Mouse (Mus musculus) testis, adult 2 months (tissue): ENCODE results near the gene Zfhx3. TPM values are rescaled to one million over a fixed set of nuclear protein-coding genes. Genes with fewer than 3 reads are reported as not detected.

Experiments
- H3K27ac ChIP-seq: fragments of 200-500 bp; 2 replicates; pipeline ENCODE4 v1.5.1; 2012; ENCODE audit warnings: low read depth, low read length; ENCODE audit not compliant: control insufficient read depth, insufficient read depth
- H3K27me3 ChIP-seq: fragments of 200-500 bp; 2 replicates; pipeline ENCODE4 v1.6.1; 2012; ENCODE audit warnings: mild to moderate bottlenecking, low read length, moderate library complexity; ENCODE audit not compliant: control insufficient read depth, insufficient read depth
- H3K36me3 ChIP-seq: fragments of 200-500 bp; 2 replicates; pipeline ENCODE4 v1.6.1; 2012; ENCODE audit warnings: mild to moderate bottlenecking, low read length; ENCODE audit not compliant: control insufficient read depth, insufficient read depth
- H3K4me1 ChIP-seq: fragments of 200-500 bp; 2 replicates; pipeline ENCODE4 v1.6.1; 2012; ENCODE audit warnings: low read length; ENCODE audit not compliant: control insufficient read depth, insufficient read depth
- H3K4me3 ChIP-seq: fragments of 200-500 bp; 2 replicates; pipeline ENCODE4 v1.5.1; 2012; ENCODE audit warnings: low read depth, mild to moderate bottlenecking, low read length, moderate library complexity, mixed read lengths; ENCODE audit not compliant: control insufficient read depth
- CTCF ChIP-seq: fragments of 200-500 bp; IDR thresholded peaks from 2 replicates; pipeline ENCODE4 v1.5.1; 2012; ENCODE audit warnings: low read depth, mild to moderate bottlenecking, inconsistent platforms, low read length, moderate library complexity; ENCODE audit not compliant: control insufficient read depth, insufficient read depth, insufficient replicate concordance
- POLR2A ChIP-seq: fragments of 200-500 bp; IDR thresholded peaks from 2 replicates; pipeline ENCODE4 v1.6.1; 2012; ENCODE audit warnings: low read depth, mild to moderate bottlenecking, inconsistent platforms, low read length, moderate library complexity; ENCODE audit not compliant: control insufficient read depth
- polyA plus RNA-seq: library from polyadenylated mRNA; depleted of rRNA; stranded (reverse); fragments of >200 nt; gene quantifications from 2 replicates; pipeline ENCODE4 v1.2.3, GENCODE M21; 2012

Gene Zfhx3
- polyA plus RNA-seq, 1 experiment = 11.9 TPM

DNA sequence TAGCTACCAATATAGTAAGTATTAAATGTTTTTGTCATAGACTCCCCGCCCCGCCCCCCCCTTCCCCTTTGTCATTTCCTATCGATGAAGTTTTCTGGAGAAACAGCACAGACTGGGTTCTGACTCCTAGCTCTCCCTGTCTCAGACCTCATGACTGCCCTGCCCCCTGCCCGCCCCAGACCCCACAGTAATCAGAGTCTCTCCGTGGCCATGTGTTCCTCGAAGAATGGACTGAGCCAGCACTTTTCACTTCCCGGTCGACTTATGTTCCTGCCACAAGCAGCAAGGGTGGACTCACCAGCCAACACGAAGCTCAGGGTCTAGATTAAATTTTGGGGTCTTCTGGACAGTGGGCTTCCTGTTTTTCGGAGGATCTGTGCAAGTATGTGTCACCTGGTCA lies 840.7 kb downstream of the Zfhx3 start:
- H3K36me3 ChIP-seq = no peaks in the 10 kb centered on the region
- H3K27me3 ChIP-seq = no peaks in the 10 kb centered on the region
- no peaks in the 10 kb centered on the region for H3K4me1 ChIP-seq
- TF ChIP-seq POLR2A (no peak), CTCF (no peak)
- no peak overlapping the region for H3K4me3 ChIP-seq
- no peak overlapping the region for H3K27ac ChIP-seq

DNA sequence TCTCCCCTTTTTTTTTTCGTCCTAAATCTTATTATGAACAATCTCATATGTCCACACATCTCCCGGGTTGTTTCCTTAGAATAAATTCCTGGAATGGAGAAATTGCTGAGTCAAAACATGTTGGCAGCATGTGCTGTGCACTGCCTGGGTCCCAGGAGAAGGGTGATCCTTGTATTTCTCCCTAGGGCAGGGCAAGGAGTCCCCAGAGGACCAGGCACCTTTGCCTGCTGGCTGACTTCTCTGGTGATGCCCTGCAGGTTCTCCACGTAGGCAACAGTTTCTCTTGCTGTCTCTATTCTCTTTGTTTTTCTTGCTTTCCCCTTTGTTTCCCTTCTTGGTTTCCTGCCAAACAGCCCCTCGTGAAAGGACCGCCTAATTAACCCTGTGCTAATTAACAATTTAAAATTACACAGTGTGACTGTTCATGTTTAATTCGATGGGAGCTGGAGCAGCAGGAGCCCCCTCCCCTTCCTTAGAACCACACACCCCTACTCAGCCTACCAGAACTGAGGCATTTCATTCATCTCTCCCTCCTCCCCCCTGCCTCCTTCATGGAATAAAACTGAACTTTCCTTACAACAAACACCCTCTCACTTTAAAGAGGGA lies 845.8 kb downstream of the Zfhx3 start:
- Histone ChIP-seq H3K4me3 (no peak overlapping the region), H3K27ac (no peak overlapping the region), H3K27me3 (no peaks in the 10 kb centered on the region; the same call in 1 of the 2 replicates), H3K4me1 (peaks cover 4% of the 10 kb centered on the region; the same call in 1 of the 2 replicates), H3K36me3 (no peaks in the 10 kb centered on the region)
- TF ChIP-seq CTCF (no peak), POLR2A (no peak)

DNA sequence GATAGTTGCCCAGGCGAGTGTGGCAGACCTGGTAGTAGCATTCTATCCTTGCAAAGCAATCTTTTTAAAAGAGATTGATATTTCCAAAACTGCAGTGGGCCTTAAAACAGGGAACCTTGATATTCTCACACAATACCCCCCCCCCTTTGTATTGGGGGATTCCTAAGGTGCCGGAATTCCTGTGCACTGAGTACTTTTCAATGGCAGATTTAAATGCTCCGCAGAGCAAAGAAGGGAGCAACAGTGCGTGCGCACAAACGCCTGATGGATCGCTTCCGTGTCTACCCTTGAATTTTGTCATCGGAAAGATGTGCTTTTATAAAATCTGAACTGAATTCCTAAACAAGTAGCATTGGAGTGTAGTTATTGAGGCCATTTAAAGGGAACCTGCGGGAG lies 846.3 kb downstream of the Zfhx3 start:
- Histone ChIP-seq H3K4me1 (peaks cover 8% of the 10 kb centered on the region; the same call in 1 of the 2 replicates), H3K36me3 (no peaks in the 10 kb centered on the region), H3K27me3 (no peaks in the 10 kb centered on the region; the same call in 1 of the 2 replicates), H3K27ac (no peak overlapping the region), H3K4me3 (no peak overlapping the region)
- TF ChIP-seq POLR2A = no peak
- no peak for TF ChIP-seq CTCF

DNA sequence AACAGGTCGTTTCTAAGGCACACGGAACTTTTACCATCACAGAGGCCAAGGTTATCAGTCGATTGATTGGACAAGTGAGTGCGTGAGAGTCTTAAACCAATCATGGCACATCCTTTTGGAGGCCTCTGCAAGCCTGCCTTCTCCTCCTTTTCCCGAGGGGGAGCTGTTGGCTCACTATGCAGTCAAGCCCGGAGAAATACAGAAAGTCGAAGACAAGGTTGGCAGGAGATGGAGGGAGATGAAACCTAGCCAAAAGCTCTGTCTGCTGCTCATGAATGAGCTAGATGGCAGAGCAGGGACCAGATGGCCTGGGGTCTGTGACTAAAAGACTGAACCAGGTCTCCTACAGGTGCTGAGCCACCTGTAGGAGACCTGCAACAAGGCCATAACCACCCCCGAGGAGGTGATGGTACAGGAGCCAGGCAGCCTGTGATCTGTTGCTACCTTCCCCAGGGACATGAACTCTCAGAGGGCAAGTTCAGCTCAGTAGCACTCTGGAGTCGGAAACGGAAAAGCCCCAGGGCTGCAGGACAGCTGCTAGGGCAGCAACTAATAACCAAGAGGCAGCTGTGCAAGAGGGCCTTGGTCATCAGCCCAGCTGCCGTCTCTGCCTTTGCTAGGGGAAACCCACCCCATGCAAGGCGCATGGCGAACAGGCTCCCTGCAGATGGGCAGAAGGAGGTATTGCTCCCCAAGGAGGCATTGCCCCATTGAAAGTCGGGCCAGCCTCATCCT lies 848.3 kb downstream of the Zfhx3 start:
- no peaks in the 10 kb centered on the region; the same call in 1 of the 2 replicates for H3K27me3 ChIP-seq
- peaks cover 12% of the 10 kb centered on the region; the same call in 1 of the 2 replicates for H3K4me1 ChIP-seq
- TF ChIP-seq CTCF (peak; percentile 35; the same call in 1 of the 2 replicates), POLR2A (no peak)
- no peak overlapping the region for H3K27ac ChIP-seq
- H3K36me3 ChIP-seq = no peaks in the 10 kb centered on the region
- H3K4me3 ChIP-seq = no peak overlapping the region

DNA sequence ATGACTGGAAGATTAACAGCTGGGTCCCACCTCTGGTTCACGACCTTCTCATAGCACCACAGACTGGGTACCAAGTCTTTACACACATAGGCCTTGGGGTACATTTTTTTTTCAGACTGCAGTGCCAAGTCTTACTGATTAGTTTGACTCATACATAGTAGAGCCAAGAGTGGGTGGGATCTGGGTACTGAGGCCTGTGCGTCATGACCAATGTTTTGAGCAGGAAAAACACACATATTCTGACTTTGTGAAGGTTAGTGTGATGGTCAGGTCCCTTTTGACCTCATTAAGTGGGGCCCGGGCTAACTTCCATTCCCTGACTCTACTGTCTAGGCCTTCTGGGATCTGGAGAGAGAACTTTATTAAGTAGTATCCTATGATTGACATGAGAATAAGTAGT lies 853.6 kb downstream of the Zfhx3 start:
- no peaks in the 10 kb centered on the region; the same call in 1 of the 2 replicates for H3K27me3 ChIP-seq
- no peaks in the 10 kb centered on the region for H3K36me3 ChIP-seq

DNA sequence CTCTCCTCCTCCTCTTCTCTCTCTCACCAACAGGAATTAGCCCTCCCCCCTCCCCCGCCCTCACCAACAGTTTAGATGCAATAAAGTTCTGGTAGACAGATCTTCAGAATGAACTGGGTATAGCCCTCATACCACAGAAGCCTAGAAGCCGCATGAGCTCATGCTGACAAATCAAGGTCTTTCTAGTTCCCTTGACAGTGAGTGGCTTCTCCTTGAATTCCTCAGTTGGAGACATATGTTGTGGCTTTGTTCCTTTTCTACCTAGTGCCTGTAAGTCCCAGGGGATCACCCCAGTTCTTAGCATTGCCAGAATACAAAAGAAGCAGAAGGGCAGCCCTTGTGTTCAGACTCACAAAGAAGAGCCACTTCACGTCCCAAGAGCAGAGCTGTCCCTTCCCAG lies 854.4 kb downstream of the Zfhx3 start:
- TF ChIP-seq CTCF (no peak), POLR2A (no peak)
- peaks cover 12% of the 10 kb centered on the region; the same call in 1 of the 2 replicates for H3K4me1 ChIP-seq
- H3K27me3 ChIP-seq = no peaks in the 10 kb centered on the region
- no peaks in the 10 kb centered on the region for H3K36me3 ChIP-seq
- no peak overlapping the region for H3K27ac ChIP-seq
- H3K4me3 ChIP-seq = no peak overlapping the region

More for the DNA sequence above, 853.6 kb downstream of the Zfhx3 start:
- no peak overlapping the region for H3K27ac ChIP-seq
- peaks cover 12% of the 10 kb centered on the region; the same call in 1 of the 2 replicates for H3K4me1 ChIP-seq
- H3K4me3 ChIP-seq = no peak overlapping the region
- no peak for TF ChIP-seq CTCF
- TF ChIP-seq POLR2A = no peak

DNA sequence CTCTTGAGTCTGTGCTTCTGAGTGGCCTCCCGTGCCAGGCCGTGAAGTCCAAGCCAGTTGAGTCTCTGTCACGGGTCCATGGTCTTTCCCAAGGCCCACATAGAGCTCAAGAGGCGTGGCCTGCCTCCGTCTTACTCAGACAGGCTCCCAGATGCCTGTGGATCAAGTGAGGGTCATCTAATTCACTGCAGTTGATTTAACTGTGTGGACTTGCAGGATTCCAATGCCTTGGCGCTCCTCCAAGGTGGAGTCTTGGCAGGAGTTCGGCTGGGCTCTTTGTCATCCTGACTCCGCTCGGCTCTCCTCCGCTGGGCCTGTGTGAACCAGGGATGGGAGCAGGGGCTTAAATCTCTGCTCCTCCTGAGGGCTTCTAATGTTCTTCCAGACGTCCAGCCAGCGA lies 855.6 kb downstream of the Zfhx3 start:
- no peak overlapping the region for H3K4me3 ChIP-seq
- H3K4me1 ChIP-seq = peaks cover 9% of the 10 kb centered on the region; the same call in 1 of the 2 replicates
- TF ChIP-seq CTCF = no peak
- no peak for TF ChIP-seq POLR2A
- no peaks in the 10 kb centered on the region for H3K27me3 ChIP-seq
- H3K36me3 ChIP-seq = no peaks in the 10 kb centered on the region
- no peak overlapping the region for H3K27ac ChIP-seq

DNA sequence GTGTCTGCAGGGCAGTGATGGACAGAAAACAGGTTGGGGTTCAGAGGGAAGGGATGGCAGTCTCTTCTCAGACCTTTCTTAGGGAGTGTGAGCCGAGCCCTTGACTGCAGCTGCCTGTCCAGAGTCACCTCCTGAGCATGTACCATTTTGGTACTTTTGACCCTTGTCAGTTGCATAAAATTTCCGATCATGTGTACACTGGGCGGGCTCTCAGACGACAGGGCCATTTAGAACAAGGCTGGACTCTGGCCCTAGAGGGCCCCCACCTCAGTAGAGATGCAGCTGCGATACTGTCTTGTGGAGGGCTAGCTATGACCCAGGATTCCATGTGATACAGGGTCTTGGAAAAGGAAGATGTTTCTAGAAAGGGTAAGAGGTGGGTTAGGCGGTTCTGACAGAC lies 856.8 kb downstream of the Zfhx3 start:
- H3K36me3 ChIP-seq = no peaks in the 10 kb centered on the region
- no peak for TF ChIP-seq POLR2A
- TF ChIP-seq CTCF = no peak
- H3K4me3 ChIP-seq = no peak overlapping the region
- no peaks in the 10 kb centered on the region; the same call in 1 of the 2 replicates for H3K4me1 ChIP-seq
- no peaks in the 10 kb centered on the region for H3K27me3 ChIP-seq
- no peak overlapping the region for H3K27ac ChIP-seq
